Mouse (Mus musculus) adrenal gland, adult 18-20 months (tissue): Measurements from ENCODE around the gene Rpgr. TPM values are rescaled to one million over a fixed set of nuclear protein-coding genes. Genes with fewer than 3 reads are reported as not detected.

Experiments
- DNase-seq, 2 experiments: peaks; one replicate each; pipeline ENCODE4 v3.0.0; 2021 to 2022; ENCODE audit warnings: low spot score in 2 of 2
- long read RNA-seq, 2 experiments: library from polyadenylated mRNA; stranded (forward); transcript quantifications; one replicate each; pipeline ENCODE4 v2.0.0; 2021
- total RNA-seq, 2 experiments: library from RNA; stranded (reverse); gene quantifications; 1 replicate in 1 of 2; 2 replicates in 1 of 2; pipeline ENCODE4 v1.2.3; 2021

Gene Rpgr
- total RNA-seq, result 1 to 10 TPM; 3.8 to 4.5 TPM
- long read RNA-seq, experiment 1, partial matches to known transcripts, result 0 of 5 reads
- long read RNA-seq, experiment 1, other reads (novel, unspliced or antisense), result 0 of 5 reads
- long read RNA-seq, experiment 2, transcript Rpgr-205 (17 exons, 2,739 nt), result major isoform, 7 of 13 reads
- long read RNA-seq, experiment 2, partial matches to known transcripts, result 4 of 13 reads
- long read RNA-seq, experiment 2, other reads (novel, unspliced or antisense), result 1 of 13 reads

- peak; percentile 78 to 79 for DNase-seq
Observed at GRCm38 (mm10) chrX:10216410-10216949, at the start of gene Rpgr. Gene Rpgr (minus strand): TSS chrX:10216920.

- DNase-seq, result no peak
Observed at GRCm38 (mm10) chrX:10258260-10258659, 41.5 kb upstream of the Rpgr start.

DNA sequence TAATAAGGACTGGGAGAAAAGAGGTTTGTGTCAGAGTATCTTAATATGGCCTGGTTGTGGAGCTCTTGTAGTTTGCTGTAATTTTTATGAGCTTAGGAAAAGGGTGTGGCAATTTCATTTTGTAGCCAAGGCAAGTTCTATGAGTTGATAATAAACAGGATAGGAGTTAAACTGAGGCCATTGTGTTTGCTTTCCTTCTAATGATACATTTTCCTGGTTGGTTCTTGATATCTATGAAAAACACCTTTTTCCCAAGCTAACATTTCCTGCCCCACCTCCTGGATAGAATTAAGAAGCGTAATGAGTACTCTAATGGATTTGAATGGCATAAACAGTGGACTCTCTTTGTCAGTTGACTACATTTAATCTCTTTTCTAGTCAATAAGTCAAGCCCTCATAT is 41.1 kb upstream of the Rpgr start:
- DNase-seq, result no peak

DNA sequence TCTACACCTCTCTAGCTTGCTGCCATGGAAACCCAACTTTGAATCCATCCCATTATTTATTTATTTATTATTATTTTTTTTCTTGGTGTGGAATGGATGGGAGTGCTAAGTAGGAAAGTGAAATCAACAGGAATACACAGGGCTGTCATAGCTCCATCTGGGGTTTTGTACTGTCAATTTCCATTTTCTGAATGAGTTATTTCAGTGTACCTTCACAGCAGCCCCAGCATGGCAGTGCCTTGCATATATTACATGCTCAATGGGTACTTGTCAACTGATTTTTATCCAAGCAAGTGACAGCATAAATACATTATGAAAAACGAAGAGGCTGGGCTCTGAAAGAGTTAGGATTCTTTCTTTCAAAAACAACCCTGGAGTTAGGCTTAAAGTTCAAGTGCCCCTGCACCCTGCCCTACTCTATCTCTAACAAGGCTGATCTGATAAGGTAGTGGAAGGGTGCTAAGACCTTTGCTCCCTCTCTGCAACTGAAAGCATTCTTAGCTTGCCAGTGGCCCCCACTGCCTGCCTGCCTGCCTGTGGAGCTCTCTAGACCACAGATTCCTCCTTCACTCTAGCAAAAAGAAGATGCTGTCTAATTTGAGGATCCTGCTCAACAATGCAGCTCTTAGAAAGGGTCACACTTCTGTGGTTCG is 35.3 kb upstream of the Rpgr start, which contains the start of gene Otc:
Gene Otc, plus strand, starts transcription at position 454 of the 653 bp plus-strand sequence.
- no peak for DNase-seq

DNA sequence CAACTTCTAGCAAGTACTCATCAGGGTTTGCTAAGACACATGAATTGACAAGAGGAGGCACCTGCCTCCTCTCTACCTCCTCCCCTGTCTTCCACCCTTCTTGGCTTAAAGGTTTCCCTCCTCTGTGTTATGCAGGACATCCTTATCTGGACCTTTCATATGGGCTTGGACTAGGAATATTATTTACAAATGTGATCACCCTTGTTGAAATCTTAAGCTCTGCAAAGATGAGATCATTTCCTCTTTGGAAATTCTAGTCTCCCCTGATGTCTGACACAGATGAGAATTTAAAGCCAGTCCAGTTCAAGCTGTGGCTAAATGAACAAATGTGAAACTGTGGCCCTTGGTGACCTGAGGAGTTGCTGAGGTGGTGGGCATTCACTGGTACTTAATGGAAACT is 34.6 kb upstream of the Rpgr start:
- DNase-seq, result no peak

GRCm38 (mm10) chrX:10243916-10244315 is 27.2 kb upstream of the Rpgr start:
- DNase-seq, result no peak

- DNase-seq, result no peak
Observed at GRCm38 (mm10) chrX:10239515-10239914, 22.8 kb upstream of the Rpgr start.

DNA sequence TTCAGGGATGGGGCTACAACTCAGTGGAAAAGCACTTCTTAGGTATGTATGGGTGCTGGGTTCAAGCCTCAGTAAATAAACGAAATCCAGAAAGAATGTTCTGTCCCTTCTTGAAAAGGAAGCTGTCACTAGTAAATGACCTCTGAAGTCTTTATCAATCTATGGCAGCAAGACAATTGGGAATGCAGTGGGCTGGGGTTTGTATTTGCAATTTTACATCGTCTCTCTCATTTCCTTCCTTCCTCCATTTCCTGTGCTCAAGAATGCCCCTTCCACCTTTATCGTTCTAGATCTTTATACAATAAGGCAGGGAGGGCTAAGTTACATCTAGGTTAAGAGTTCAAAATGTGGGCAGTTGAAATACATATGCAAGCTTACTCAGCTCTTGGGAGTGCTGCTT is 17.9 kb upstream of the Rpgr start:
- no peak for DNase-seq

GRCm38 (mm10) chrX:10233051-10233450 is 16.3 kb upstream of the Rpgr start:
- DNase-seq, result no peak

- no peak for DNase-seq
Observed at GRCm38 (mm10) chrX:10219281-10219680, 2.6 kb upstream of the Rpgr start.

DNA sequence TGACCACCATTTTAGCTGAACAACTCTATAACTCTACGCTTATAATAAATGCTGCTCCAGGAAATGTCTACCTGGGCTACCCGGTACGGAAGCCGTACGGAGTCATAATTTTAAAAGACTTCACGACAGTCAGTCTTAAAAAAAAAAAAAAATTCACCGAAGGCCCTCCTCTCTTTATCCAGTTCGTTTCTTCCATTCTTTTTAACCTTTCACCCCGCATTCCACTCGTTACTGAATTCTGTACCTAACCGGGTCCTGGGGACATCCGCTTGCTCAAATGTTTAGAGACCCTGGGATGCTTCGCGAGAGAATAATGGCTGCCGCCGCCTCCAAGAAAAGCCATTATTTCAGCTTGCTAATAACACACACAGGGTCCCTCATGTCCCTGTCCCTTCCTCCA is 748 bp downstream of the Rpgr start:
- DNase-seq, result no peak

DNA sequence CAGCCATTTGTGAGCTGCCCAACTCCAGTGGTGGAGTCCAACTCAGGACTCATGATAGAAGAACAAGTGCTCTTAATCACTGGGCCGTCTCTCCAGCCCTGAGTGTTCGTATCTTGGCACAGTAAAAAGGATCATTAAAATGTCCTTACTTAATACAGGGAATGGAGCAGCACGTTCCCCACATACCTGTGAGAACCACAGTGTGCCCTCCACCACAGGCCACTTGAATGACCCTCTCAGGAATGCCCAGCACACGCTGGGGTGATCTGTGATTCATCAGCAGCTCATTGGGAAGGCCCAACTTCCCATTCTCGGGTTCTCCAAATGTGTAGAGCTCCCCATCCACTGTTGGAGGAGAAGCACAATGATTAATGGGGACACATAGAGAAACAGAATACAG is 10.8 kb downstream of the Rpgr start:
- no peak for DNase-seq

DNA sequence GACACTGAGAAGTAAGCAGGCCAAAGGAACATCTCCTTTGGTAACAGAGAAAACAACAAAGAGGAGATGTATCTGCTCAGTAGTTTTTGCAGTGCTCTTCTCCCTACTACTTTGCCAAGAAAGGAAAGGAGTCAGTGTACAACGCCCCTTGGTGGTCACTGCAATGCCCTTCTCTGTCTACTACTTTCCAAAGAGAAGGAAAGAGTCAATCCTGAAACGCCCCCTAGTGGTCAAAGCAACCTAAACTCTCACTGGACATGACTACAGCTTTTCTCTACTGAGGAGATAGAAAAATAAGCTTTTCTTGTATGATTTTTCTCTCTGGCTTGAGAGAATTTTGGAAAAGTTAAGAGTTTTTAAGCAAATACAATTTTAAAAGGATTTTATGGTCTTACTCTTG is 15.4 kb downstream of the Rpgr start:
- DNase-seq, result peak in 1 of 2 experiments; percentile 12

GRCm38 (mm10) chrX:10152390-10152789 is 64.3 kb downstream of the Rpgr start:
- no peak for DNase-seq

DNA sequence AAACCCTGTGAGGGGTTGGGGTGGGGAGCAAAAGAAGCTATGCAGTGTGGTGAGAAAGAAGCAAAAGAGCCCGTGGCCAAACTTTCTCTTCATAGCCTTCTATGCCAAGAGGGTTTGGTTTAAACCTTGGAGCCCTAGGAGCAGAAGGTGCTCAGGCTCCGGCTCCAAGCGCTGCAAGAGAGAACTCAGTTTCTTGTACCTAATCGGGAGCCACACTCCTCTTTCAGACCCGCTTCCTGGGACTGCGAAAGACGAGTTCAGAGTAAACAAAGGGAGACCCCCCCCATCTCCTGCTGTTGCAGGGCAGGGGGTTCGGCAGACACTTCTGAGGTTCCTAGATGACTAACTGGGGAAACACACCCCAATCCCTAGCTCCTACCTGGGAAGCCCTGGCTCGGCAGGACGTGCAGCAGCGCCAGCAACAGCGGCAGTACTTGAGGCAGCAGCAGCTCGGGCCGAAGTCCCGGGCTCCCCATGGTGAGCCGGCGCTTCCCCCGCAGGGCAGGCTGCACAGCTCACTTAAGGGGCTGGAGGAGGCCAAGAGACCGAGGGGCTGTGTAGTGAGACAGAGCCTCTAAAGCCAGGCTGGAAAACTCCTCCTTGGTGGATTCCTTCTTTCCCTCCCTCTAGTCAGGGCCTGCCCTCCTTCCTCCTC is 99.5 kb downstream of the Rpgr start, which contains the start of gene Srpx:
Gene Srpx, minus strand, starts transcription at position 645 of the 655 bp plus-strand sequence.
- no peak for DNase-seq

GRCm38 (mm10) chrX:10115780-10116179 is 100.9 kb downstream of the Rpgr start:
- DNase-seq, result no peak

GRCm38 (mm10) chrX:10110736-10111135 is 106.0 kb downstream of the Rpgr start:
- no peak for DNase-seq

- no peak for DNase-seq
Observed at GRCm38 (mm10) chrX:10108558-10108957, 108.2 kb downstream of the Rpgr start.

DNA sequence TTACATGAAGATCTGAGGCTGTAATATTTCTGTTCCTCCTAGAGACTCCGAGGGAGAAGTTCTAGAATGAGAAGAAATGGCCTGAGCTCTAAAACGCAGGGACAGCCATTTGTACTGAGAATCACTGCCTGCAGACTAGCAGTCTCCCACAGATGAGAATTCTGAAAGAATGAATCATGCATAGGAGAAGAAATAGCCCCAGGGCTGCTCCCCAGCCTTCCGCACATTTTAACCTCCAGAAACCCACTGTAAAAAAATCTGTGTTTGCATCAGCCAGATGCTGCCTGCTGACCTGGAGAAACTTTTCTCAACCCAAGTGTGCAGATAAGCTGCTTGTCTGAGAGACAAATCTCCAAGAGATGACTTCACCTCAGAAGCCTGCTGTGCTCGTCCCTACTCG is 111.2 kb downstream of the Rpgr start:
- no peak for DNase-seq

DNA sequence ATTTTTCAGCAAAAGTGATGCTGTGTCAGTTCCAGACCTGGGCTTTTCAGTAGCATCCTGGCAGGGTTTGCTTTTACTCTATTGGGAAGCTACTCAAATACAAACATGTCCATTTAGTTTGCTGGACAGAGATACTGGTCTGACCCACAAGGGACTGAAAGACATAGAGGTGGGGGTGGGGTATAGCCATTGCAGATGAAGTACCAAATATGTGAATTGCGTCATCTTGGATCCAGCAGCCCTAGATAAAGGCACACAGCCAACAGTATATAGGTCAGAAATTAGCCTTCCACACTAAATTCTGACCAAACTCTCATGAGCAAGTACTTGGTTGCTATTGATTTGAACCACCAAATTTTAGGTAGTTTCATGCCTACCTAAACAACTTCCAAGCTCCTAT is 114.0 kb downstream of the Rpgr start:
- DNase-seq, result no peak

GRCm38 (mm10) chrX:10095797-10096196 is 120.9 kb downstream of the Rpgr start:
- no peak for DNase-seq

DNA sequence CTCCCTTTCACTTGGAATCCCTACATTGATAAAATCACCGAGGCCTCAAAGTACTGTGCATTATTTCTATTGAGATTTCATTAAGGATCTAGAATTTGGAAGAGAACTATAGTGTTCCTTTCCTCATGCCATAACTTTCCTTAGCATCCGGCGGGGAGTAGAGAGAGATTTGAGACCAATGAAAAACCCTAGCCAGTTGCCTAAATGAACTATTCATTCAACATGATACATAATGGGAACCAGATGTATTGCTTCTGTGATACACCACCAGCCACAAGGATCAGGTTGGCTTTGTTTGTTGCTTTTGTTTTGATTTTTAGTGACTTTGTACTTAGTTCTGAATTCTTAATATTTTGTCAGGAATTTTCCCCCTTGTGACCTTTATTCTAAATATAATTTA is 136.3 kb downstream of the Rpgr start:
- no peak for DNase-seq
